ENCODE assay signal across 24 mouse cellular contexts in genomic region chr2:22788658-22789057, GRCm38 (mm10).
"Had no signal": no experiment of that assay in that cellular context is flagged by ENCODE, and none has a peak within 500 bp of the region (broad histone marks: within the 10 kb centered on the region; RNA-seq: fewer than 3 reads in every experiment).

No protein-coding gene starts in this region.

- H3K9ac ChIP-seq: embryonic facial prominence, embryonic 12.5 days; embryonic facial prominence, embryonic 13.5 days; embryonic facial prominence, embryonic 15.5 days; forebrain, embryonic 12.5 days; forebrain, embryonic 13.5 days; forebrain, embryonic 15.5 days; forebrain, postnatal 0 days had no signal

- H3K4me1 ChIP-seq: embryonic facial prominence, embryonic 10.5 days; embryonic facial prominence, embryonic 12.5 days; embryonic facial prominence, embryonic 13.5 days; embryonic facial prominence, embryonic 15.5 days; forebrain, embryonic 10.5 days; forebrain, embryonic 12.5 days; forebrain, embryonic 13.5 days; forebrain, embryonic 15.5 days; heart, embryonic 10.5 days had no signal

- H3K4me3 ChIP-seq: embryonic facial prominence, embryonic 10.5 days; embryonic facial prominence, embryonic 12.5 days; embryonic facial prominence, embryonic 13.5 days; embryonic facial prominence, embryonic 15.5 days; erythroblast, embryonic 14.5 days; forebrain, embryonic 10.5 days; forebrain, embryonic 12.5 days; forebrain, embryonic 13.5 days; forebrain, embryonic 15.5 days; gastrocnemius, adult 2 months; heart, adult 2 months; heart, embryonic 10.5 days had no signal

- H3K27ac ChIP-seq: embryonic facial prominence, embryonic 10.5 days; embryonic facial prominence, embryonic 12.5 days; embryonic facial prominence, embryonic 13.5 days; embryonic facial prominence, embryonic 15.5 days; forebrain, embryonic 10.5 days; forebrain, embryonic 12.5 days; forebrain, embryonic 13.5 days; forebrain, embryonic 15.5 days; gastrocnemius, adult 2 months; heart, adult 2 months; heart, embryonic 10.5 days had no signal

- DNase-seq: cerebellum, postnatal 14 days; cerebellum, postnatal 25 days; cerebellum, postnatal 36 days; embryo, embryonic 11 days; forebrain, postnatal 0 days; gastrocnemius, adult 2 months; gastrocnemius, postnatal 10 days; gastrocnemius, postnatal 14 days; gastrocnemius, postnatal 25 days; gastrocnemius, postnatal 36 days; heart, adult 11 months; heart, adult 18-20 months; heart, adult 2 months had no signal

- H3K9me3 ChIP-seq: embryonic facial prominence, embryonic 10.5 days; embryonic facial prominence, embryonic 12.5 days; embryonic facial prominence, embryonic 13.5 days; embryonic facial prominence, embryonic 15.5 days; forebrain, embryonic 10.5 days; forebrain, embryonic 12.5 days; forebrain, embryonic 13.5 days; forebrain, embryonic 15.5 days; heart, embryonic 10.5 days had no signal

- H3K36me3 ChIP-seq: embryonic facial prominence, embryonic 10.5 days; embryonic facial prominence, embryonic 12.5 days; embryonic facial prominence, embryonic 13.5 days; embryonic facial prominence, embryonic 15.5 days; forebrain, embryonic 10.5 days; forebrain, embryonic 12.5 days; forebrain, embryonic 15.5 days; heart, embryonic 10.5 days had no signal

- H3K4me2 ChIP-seq: embryonic facial prominence, embryonic 12.5 days; embryonic facial prominence, embryonic 13.5 days; embryonic facial prominence, embryonic 15.5 days; forebrain, embryonic 12.5 days; forebrain, embryonic 13.5 days; forebrain, embryonic 15.5 days; heart, embryonic 11.5 days had no signal

- H3K27me3 ChIP-seq: embryonic facial prominence, embryonic 12.5 days; embryonic facial prominence, embryonic 13.5 days; embryonic facial prominence, embryonic 15.5 days; forebrain, embryonic 12.5 days; forebrain, embryonic 13.5 days; forebrain, embryonic 15.5 days had no signal
